Mouse (Mus musculus): ENCODE measurements around the gene Chchd6. TPM values are rescaled to one million over a fixed set of nuclear protein-coding genes. Genes with fewer than 3 reads are reported as not detected.

The Chchd6 gene
- total RNA-seq, 1 experiment from 2014 or later: 0.29 TPM

GRCm38 (mm10) chr6:89466053-89466708 lies 129.3 kb downstream of the Chchd6 start:
- no peak for ATAC-seq (replicated peaks; ENCODE audit: insufficient number of reproducible peaks, low FRiP score, low TSS enrichment, poor library complexity, severe bottlenecking)

GRCm38 (mm10) chr6:89462223-89462760 lies 133.2 kb downstream of the Chchd6 start:
- ATAC-seq (replicated peaks; ENCODE audit: insufficient number of reproducible peaks, low FRiP score, low TSS enrichment, poor library complexity, severe bottlenecking): no peak

DNA sequence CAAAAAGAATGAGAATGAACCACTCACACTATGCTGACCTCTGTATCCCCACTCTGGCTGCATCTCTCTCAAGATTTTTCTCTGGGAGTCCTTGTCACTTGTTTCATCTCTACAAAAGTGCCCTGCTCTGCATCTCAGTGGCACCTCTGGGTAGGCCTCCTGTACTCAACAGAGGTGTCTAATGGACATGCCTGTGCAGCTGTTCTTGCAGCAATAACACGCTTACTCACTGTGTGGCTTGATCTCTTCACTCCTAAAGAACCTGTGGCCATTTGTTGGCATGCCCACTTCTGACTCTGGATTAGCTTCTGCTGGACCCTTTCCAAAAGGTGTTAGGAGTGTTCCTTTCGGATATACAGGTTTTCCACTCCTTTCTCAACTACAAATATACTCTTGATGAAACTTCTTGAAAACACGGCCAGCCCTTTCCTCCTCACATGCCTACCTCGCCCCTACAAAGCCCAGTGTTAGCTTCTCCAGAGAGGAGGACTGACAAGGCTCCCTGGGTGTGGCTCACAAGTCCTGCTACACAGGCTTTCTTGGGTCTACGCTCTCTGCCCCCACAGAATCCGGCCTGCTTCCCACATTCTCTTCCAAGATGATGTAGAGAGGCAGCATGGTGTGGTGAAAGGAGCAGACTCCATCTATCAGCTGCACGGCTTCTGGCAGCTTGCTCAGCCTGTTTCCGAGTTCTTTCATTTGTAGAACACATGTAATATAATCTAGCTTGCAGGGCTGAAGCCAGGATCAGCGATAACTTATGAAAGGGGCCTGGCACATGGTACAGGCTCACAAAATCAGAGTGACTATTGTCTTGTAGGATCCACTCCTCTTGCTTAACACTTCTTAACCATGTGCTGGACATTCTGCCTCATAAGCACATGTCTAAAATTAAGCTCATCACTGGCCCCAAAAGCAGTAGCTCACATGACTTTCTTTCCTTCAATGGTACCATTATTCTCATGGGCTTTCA lies 133.9 kb downstream of the Chchd6 start:
- ATAC-seq (replicated peaks; ENCODE audit: insufficient number of reproducible peaks, low FRiP score, low TSS enrichment, poor library complexity, severe bottlenecking): no peak

- ATAC-seq (replicated peaks; ENCODE audit: insufficient number of reproducible peaks, low FRiP score, low TSS enrichment, poor library complexity, severe bottlenecking): no peak
Measured at GRCm38 (mm10) chr6:89459634-89460033, 135.8 kb downstream of the Chchd6 start.

- ATAC-seq (replicated peaks; ENCODE audit: insufficient number of reproducible peaks, low FRiP score, low TSS enrichment, poor library complexity, severe bottlenecking): no peak
Measured at GRCm38 (mm10) chr6:89457601-89458000, 137.9 kb downstream of the Chchd6 start.

GRCm38 (mm10) chr6:89456409-89456961 lies 139.0 kb downstream of the Chchd6 start:
- ATAC-seq (replicated peaks; ENCODE audit: insufficient number of reproducible peaks, low FRiP score, low TSS enrichment, poor library complexity, severe bottlenecking): no peak

DNA sequence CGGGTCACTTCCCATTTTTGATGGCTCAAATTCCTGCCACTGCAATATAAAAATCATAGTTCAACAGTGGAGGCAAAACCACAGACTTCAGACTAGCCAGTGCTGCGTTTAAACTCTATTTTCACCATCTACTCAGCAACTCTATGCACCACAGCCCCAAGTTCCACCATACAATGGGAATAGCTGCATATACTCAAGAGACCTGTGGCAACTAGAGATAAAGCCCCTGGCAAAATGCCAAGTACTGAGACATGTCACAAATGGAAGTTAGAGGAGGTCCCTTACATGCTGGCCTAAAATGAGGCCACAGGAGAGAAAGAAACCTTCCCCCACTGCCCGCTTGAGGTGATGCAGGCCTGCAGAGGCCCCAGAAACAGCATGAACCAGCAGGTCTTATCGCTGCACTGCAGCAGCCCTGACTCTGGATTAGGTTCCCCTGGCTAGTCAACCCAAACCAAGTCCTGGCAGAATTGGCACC lies 139.9 kb downstream of the Chchd6 start:
- no peak for ATAC-seq (replicated peaks; ENCODE audit: insufficient number of reproducible peaks, low FRiP score, low TSS enrichment, poor library complexity, severe bottlenecking)

- no peak for ATAC-seq (replicated peaks; ENCODE audit: insufficient number of reproducible peaks, low FRiP score, low TSS enrichment, poor library complexity, severe bottlenecking)
Measured at GRCm38 (mm10) chr6:89454437-89454836, 141.0 kb downstream of the Chchd6 start.

DNA sequence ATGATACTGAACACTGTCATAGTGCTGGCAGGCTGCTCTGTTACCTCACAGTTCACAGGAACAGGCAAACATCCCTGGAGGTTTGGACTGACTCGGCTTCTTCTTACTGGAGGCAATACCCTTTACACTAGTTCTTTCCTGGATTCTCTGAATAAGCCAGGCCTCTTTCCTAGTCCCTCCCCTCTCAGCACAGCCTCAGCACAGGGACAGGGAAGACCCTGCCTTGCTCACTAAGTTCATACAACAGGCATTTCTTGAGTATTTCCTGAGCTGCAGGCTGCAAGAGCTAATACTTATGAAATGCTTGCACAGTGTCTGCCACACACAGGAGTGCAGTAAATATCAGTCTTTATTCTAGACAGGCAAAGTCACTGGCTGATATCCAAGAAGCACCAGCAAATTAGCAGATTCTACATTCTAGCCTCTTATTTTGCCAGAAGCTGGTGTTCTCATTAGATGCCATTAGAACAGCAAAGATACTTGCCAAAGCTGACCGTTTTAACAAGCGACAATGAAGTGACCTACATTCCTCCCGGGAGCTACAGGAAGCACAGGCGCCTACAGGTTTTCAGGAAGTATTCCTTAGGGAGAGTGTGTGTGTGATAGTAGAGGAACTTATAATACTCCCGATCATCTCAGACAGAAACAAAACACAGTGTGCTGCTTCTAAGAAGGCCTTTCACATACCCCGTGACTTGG lies 142.3 kb downstream of the Chchd6 start:
- no peak for ATAC-seq (replicated peaks; ENCODE audit: insufficient number of reproducible peaks, low FRiP score, low TSS enrichment, poor library complexity, severe bottlenecking)

GRCm38 (mm10) chr6:89452356-89452755 lies 143.1 kb downstream of the Chchd6 start:
- ATAC-seq (replicated peaks; ENCODE audit: insufficient number of reproducible peaks, low FRiP score, low TSS enrichment, poor library complexity, severe bottlenecking): no peak

DNA sequence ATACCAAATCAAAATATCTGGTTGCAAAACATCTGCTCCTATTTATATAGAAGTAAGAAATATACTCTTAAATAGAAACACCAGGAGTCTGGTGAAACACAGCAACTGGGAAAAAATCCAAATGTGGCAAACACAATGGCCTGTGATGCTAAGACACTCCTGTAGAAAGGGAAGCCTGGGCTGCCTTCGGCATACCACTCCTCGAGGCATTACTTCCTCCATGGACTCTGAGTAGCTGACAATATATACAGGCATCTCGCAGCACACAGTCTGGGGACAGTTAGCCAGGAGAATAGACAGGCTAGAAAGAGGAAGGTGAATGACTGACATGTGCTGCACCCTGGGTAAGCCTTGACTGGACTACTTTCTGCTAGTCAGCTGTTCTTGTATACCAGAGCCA lies 146.7 kb downstream of the Chchd6 start:
- ATAC-seq (replicated peaks; ENCODE audit: insufficient number of reproducible peaks, low FRiP score, low TSS enrichment, poor library complexity, severe bottlenecking): no peak

DNA sequence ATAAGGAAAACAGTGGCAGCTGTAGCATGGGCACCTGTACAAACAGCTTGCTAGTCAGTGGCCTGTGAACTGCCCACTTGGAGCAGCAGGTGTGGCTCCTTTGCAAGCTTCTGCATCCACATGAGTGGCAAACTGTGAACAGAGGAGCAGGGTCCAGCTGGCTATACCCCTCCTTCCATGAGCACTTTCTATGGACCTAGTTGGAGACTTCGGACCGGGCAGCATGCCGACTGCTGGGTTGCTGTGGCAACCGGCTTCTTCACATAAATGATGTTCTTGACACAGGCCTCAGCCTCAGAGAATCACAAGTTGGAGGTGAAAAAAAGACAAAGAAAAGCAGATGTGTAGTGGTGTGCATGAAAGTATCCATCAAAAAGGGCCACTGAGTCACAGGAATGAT lies 154.8 kb downstream of the Chchd6 start:
- no peak for ATAC-seq (replicated peaks; ENCODE audit: insufficient number of reproducible peaks, low FRiP score, low TSS enrichment, poor library complexity, severe bottlenecking)

DNA sequence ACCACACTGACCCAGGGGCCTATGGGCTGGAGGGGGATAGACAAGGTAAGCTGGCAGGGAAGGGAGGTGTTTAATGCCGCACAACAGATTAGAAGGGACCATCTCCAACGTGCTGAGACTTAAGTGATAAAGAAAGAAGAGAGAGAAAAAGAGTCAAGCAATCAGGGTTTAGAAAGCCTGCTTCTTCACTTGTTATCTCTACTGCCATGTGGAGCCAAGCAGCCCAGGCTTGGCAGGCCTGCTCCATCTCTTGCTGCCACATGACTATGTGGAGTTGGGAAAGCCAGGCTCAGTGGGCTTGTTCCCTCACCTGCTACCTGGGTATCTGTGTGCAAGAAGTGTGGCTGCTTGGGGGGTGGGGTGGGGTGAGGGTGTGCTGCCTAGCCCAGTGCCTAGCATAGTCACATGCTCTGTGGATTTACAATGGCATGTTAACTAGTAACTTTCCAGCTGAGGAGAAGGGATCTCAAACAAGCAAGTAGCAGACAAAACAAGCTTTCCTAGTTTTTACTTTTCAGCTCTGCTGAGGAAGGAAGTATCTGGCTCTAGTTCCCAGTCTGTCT lies 163.5 kb downstream of the Chchd6 start:
- ATAC-seq (replicated peaks; ENCODE audit: insufficient number of reproducible peaks, low FRiP score, low TSS enrichment, poor library complexity, severe bottlenecking): no peak

- ATAC-seq (replicated peaks; ENCODE audit: insufficient number of reproducible peaks, low FRiP score, low TSS enrichment, poor library complexity, severe bottlenecking): no peak
Measured at GRCm38 (mm10) chr6:89430749-89431148, 164.7 kb downstream of the Chchd6 start.

DNA sequence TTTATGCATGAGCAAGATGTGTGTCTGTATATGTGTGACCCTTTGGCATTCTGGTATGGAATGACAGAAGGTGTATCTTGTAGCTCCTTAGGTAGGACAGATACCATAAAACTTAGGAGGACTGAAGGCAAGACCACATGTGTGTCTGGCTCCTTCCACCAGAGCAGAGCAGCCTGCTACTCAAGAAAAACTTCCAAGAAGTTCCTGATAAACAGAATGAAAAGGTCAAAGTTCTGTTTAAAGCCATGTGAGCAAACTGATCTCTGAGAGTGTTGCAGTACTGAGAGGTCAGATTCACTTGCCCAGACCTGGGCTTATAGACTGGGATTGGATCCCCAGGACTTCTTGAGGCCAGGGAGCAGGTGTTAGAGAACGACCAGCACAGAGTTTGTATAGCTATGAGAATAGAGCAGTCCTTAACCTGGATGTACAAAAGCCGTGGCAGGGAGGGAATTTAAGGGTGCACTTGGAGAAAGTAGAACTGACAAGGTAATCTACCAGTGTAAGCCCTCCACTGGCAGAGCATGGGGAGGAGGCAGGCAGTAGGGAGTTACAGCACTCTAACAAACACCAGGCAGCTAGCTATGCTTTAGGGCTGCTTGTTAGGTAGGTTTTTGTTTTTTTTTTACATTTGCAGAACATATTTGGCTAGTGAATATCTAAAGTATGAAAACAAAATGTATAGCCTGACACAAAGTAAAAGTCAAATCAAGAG lies 166.6 kb downstream of the Chchd6 start:
- no peak for ATAC-seq (replicated peaks; ENCODE audit: insufficient number of reproducible peaks, low FRiP score, low TSS enrichment, poor library complexity, severe bottlenecking)

DNA sequence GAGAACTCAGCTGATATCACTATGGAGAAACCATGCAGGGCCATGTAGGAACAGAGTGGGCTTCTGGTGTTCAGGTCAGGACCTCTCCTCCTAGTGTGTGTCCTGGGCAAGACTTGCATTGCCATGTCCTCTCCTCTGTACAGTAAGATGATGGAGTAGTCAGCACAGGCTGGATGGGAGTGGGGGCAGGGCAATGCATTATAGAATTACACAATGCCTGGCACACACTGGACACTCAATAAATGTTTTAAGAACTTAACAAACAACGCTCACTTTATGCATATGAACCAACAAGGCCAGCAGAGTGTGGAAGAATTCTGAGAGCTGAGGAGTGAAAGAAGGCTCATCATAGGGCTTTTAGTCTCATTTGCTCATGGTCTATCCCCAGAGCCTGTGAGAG lies 171.0 kb downstream of the Chchd6 start:
- no peak for ATAC-seq (replicated peaks; ENCODE audit: insufficient number of reproducible peaks, low FRiP score, low TSS enrichment, poor library complexity, severe bottlenecking)

DNA sequence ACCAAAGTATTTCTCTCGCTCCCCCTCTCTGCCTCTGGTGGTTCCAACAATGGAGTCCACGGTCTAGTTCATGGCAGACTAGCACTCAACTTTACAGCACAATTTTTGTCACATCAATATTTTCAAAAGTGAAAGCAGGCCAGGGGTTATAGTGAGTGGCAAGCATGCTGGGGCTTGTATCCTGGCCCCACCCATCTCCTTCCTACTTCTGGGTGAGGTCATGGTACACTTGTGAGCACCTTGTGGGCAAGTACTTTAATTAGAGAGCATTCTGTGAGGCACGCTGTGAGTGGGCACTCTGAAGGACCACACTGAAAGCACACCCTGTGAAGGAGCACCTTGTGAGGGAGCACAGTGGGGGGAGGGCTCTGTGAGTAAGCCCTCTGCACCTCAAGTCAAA lies 172.8 kb downstream of the Chchd6 start:
- peak; percentile 16; the same call in 1 of the 2 replicates for ATAC-seq (replicated peaks; ENCODE audit: insufficient number of reproducible peaks, low FRiP score, low TSS enrichment, poor library complexity, severe bottlenecking)

DNA sequence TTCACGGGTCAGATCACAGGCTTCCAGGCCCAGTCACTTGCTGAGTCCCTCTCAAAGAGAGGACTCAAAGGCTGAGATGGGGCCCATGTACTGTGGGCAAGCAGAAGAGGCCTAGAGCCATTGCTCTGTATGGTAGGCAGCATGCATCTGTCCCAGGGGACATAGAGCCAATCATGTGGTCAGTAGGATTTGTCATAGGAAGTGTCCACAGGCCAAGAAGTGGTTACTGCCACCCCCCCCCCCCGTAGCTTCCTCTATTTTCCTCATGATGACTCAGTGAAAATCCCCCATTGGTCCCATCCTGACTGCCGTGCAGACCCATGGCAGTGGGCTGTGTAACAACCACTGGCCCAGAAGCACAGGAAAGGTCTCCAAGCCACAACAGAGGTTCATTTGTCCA lies 173.5 kb downstream of the Chchd6 start:
- ATAC-seq (replicated peaks; ENCODE audit: insufficient number of reproducible peaks, low FRiP score, low TSS enrichment, poor library complexity, severe bottlenecking): peak; percentile 40
